Mouse (Mus musculus): ENCODE measurements around the gene Camta2. TPM values are rescaled to one million over a fixed set of nuclear protein-coding genes. Genes with fewer than 3 reads are reported as not detected.

The Camta2 gene
- polyA plus RNA-seq, 1 experiment: 25.2 TPM

DNA sequence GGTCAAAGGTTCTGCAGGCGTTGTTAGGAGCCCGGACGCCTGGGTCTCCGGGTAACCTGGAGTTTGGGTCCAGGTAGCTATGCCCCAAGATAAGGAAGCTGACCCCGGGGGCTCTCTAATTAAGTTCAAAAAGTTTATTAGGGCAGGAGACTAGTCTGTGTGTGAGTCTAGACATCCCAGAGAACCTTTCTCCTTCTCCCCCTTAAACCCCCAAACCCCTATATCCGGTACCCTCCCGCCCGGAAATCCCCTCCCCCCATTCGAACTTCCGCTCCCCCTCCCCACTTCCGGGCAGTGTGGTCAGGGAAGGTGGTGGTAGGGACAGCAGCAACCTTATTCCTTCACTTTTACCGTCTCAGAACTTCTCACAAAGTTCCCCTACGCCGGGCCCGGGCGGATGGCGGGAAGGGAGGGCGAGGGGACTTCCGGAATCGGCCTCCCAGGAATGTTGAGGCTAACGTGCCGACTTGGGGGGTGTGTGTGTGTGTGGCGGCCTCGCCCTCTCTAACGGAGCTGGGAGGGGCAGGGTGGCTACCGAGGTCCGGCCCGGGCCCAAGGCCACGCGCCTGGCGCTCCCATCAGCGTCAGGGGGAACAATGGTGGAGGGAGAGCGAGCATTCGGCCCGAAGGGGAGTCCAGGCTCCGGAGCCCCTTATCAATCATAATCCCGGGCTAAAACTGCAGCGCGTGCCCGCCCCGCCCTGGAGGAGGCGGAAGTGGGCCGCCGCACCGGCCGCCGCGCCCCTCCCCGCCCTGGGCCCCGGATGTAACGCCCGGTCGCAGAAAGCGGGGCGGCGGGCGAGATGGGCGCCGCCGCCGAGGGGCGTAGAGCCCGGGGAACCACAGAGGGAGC, 34.3 kb downstream of the Camta2 start:
- DNase-seq (ENCODE audit: low read depth): peak; percentile 83
- 0 out of 2 replicates have a peak, but pooled peaks have one; percentile 42 for TF ChIP-seq POLR2A (IDR thresholded peaks at IDR 0.05; ENCODE audit: borderline replicate concordance, extremely low read depth, insufficient read depth, insufficient read length, poor library complexity, severe bottlenecking)
- no peak for TF ChIP-seq CTCF (IDR thresholded peaks at IDR 0.05; ENCODE audit: borderline replicate concordance, extremely low read depth, insufficient read depth, insufficient read length)

- DNase-seq (ENCODE audit: low read depth): no peak
These were observed 35.0 kb downstream of the Camta2 start for GRCm38 (mm10) chr11:70652884-70653344.

GRCm38 (mm10) chr11:70652029-70652883, 35.6 kb downstream of the Camta2 start:
- no peak for DNase-seq (ENCODE audit: low read depth)
- TF ChIP-seq CTCF (IDR thresholded peaks at IDR 0.05; ENCODE audit: borderline replicate concordance, extremely low read depth, insufficient read depth, insufficient read length): no peak
- TF ChIP-seq POLR2A (IDR thresholded peaks at IDR 0.05; ENCODE audit: borderline replicate concordance, extremely low read depth, insufficient read depth, insufficient read length, poor library complexity, severe bottlenecking): no peak

More at GRCm38 (mm10) chr11:70652884-70653344, 35.0 kb downstream of the Camta2 start:
- TF ChIP-seq POLR2A (IDR thresholded peaks at IDR 0.05; ENCODE audit: borderline replicate concordance, extremely low read depth, insufficient read depth, insufficient read length, poor library complexity, severe bottlenecking) (no peak), CTCF (IDR thresholded peaks at IDR 0.05; ENCODE audit: borderline replicate concordance, extremely low read depth, insufficient read depth, insufficient read length) (no peak)

DNA sequence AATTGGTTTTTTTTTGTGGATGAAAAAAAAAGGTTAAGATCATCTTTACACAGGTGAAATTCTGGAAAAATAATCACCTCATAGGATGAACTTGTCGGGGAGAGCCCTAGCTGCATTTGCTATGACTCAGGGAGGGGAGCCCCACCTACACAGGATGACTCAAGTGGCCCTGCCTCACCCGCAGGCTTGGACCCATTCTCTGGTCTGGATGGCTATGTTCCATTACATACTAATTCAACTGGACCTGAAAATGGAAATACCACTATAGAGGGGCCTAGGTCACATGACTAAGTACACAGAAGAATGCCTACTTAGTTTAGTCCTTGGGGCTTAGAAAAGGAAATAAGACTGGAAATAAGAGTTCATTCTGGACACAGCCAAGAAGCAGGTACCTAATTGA, 36.5 kb downstream of the Camta2 start:
- no peak for TF ChIP-seq POLR2A (IDR thresholded peaks at IDR 0.05; ENCODE audit: borderline replicate concordance, extremely low read depth, insufficient read depth, insufficient read length, poor library complexity, severe bottlenecking)
- no peak for TF ChIP-seq CTCF (IDR thresholded peaks at IDR 0.05; ENCODE audit: borderline replicate concordance, extremely low read depth, insufficient read depth, insufficient read length)
- DNase-seq (ENCODE audit: low read depth): no peak

DNA sequence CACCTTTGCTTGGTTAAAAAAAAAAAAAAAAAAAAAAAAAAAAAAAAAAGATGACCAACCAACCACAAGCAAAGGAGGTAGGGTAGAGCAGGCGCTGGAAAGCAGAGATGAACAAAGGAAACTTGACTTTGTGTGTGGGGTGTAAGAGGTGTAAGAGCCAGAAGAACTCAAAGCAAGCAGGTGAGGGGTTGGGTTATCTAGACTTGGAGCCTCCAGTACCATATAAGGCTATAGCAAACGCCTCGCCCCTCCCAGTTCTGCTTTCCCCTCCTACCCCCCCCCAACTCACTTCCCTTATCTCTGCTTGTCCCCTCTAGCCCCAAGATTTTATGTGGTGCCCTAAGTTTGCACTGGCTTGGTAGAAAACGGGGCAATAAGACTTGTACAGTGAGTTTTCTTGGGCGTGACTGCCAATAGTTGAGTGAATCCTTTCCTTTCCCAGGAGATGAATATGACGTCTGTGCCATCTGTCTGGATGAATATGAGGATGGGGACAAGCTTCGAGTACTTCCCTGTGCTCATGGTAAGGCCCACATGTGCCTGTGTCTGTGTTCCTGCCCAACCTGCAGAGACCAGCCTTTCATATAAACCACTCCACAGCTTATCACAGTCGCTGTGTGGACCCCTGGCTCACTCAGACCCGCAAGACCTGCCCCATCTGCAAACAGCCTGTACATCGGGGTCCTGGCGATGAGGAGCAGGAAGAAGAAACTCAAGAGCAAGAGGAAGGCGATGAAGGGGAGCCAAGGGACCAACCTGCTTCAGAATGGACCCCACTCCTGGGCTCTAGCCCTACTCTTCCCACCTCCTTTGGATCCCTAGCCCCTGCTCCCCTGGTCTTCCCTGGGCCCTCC, 37.4 kb downstream of the Camta2 start:
- no peak for TF ChIP-seq POLR2A (IDR thresholded peaks at IDR 0.05; ENCODE audit: borderline replicate concordance, extremely low read depth, insufficient read depth, insufficient read length, poor library complexity, severe bottlenecking)
- TF ChIP-seq CTCF (IDR thresholded peaks at IDR 0.05; ENCODE audit: borderline replicate concordance, extremely low read depth, insufficient read depth, insufficient read length): no peak
- no peak for DNase-seq (ENCODE audit: low read depth)

DNA sequence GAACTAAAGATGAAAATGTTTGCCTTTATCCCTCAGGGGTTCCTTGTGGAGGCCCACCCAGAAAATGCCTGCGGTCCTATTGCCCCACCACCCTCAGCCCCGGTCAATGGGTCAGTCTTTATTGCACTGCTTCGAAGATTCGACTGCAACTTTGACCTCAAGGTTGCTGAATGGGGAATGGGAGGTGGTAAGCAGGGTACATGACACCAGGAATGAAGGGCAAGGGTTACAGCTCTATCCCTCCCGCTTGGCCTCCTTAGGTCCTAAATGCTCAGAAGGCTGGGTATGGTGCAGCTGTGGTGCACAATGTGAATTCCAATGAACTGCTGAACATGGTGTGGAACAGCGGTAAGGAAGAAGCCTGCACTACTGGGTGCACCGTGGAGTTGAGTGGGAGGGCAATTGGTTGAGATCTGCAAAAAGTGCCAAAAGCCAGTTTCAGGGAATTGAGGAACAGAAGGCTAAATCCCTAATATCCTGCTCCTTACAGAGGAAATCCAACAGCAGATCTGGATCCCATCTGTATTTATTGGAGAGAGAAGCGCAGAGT, 38.6 kb downstream of the Camta2 start:
- DNase-seq (ENCODE audit: low read depth): no peak
- TF ChIP-seq CTCF (IDR thresholded peaks at IDR 0.05; ENCODE audit: borderline replicate concordance, extremely low read depth, insufficient read depth, insufficient read length) (no peak), POLR2A (IDR thresholded peaks at IDR 0.05; ENCODE audit: borderline replicate concordance, extremely low read depth, insufficient read depth, insufficient read length, poor library complexity, severe bottlenecking) (no peak)

DNA sequence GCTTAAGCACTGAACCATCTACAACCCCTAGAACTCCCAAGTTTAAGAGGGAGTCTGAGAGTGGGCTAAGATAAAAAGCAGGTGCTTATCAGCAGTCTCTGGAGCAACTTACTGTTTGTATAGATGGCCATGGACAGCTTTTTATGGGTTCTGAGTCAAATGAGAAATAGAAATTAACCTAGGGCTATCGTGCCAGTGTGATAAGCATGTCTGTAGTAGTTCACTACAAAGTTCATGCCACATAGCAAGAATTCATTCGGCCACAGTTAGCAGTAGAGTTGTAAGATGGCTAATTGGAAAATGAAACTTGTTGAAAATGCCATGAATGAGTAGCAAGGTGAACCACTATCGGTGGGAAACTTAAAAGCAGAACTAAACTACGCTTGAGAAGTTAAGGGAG, 39.4 kb downstream of the Camta2 start:
- no peak for DNase-seq (ENCODE audit: low read depth)
- TF ChIP-seq CTCF (IDR thresholded peaks at IDR 0.05; ENCODE audit: borderline replicate concordance, extremely low read depth, insufficient read depth, insufficient read length): no peak

GRCm38 (mm10) chr11:70647716-70648420, 40.0 kb downstream of the Camta2 start:
- TF ChIP-seq CTCF (IDR thresholded peaks at IDR 0.05; ENCODE audit: borderline replicate concordance, extremely low read depth, insufficient read depth, insufficient read length) (no peak), POLR2A (IDR thresholded peaks at IDR 0.05; ENCODE audit: borderline replicate concordance, extremely low read depth, insufficient read depth, insufficient read length, poor library complexity, severe bottlenecking) (no peak)
- no peak for DNase-seq (ENCODE audit: low read depth)

- DNase-seq (ENCODE audit: low read depth): peak; percentile 99
- no peak for TF ChIP-seq CTCF (IDR thresholded peaks at IDR 0.05; ENCODE audit: borderline replicate concordance, extremely low read depth, insufficient read depth, insufficient read length)
- peak; percentile 78 for TF ChIP-seq POLR2A (IDR thresholded peaks at IDR 0.05; ENCODE audit: borderline replicate concordance, extremely low read depth, insufficient read depth, insufficient read length, poor library complexity, severe bottlenecking)
These were observed 40.9 kb downstream of the Camta2 start, which contains the start of the genes Rnf167 and Slc25a11 for GRCm38 (mm10) chr11:70646691-70647650. Gene Rnf167, plus strand, starts transcription at chr11:70647235. Gene Slc25a11, minus strand, starts transcription at chr11:70647479.
